Comparison of ENCODE assay signal across 22 mouse cellular contexts in the genomic region with DNA sequence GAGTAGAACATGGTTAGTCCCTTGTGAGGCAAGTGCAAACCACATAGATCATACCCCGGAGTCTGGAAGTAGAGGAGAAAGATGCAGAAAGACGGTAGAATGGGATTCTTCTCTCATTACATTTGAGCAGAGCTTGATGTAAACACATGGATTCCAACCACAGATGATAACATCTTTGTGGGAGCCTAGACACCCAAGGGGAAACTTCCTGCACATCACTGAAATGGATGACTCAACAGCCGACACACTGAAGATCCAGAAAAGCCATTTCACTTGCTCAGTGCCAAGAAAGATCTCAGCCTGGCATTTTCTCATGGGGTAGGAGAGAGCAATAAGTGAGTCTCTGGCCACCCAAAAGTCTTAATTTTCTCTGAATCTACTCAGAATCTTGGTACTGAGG. TPM values are rescaled to one million over a fixed set of nuclear protein-coding genes. Genes with fewer than 3 reads are reported as not detected.
"Had no signal": no experiment of that assay in that cellular context is flagged by ENCODE, and none has a peak within 500 bp of the region (broad histone marks: within the 10 kb centered on the region; RNA-seq: fewer than 3 reads in every experiment).

No protein-coding gene starts in this region.

- H3K27me3 ChIP-seq: liver, embryonic 13.5 days; midbrain, embryonic 12.5 days; midbrain, embryonic 15.5 days; neural tube, embryonic 13.5 days had no signal

- H3K4me3 ChIP-seq: liver, embryonic 13.5 days; midbrain, embryonic 12.5 days; midbrain, embryonic 15.5 days; neural tube, embryonic 13.5 days had no signal

- H3K4me1 ChIP-seq: liver, embryonic 13.5 days; midbrain, embryonic 12.5 days; midbrain, embryonic 15.5 days had no signal

- H3K36me3 ChIP-seq: liver, embryonic 13.5 days; midbrain, embryonic 12.5 days; midbrain, embryonic 15.5 days; neural tube, embryonic 13.5 days had no signal

- H3K9ac ChIP-seq: liver, embryonic 13.5 days; midbrain, embryonic 12.5 days; midbrain, embryonic 15.5 days; neural tube, embryonic 13.5 days had no signal

- H3K9me3 ChIP-seq: liver, embryonic 13.5 days; midbrain, embryonic 15.5 days had no signal

- H3K27ac ChIP-seq: liver, embryonic 13.5 days; macrophage; midbrain, embryonic 12.5 days; midbrain, embryonic 15.5 days; neural tube, embryonic 13.5 days had no signal

- H3K4me2 ChIP-seq: liver, embryonic 13.5 days; midbrain, embryonic 12.5 days; midbrain, embryonic 15.5 days; neural tube, embryonic 13.5 days had no signal

- ATAC-seq: midbrain, embryonic 15.5 days had no signal

- DNase-seq: kidney, adult 9 months; kidney, postnatal 14 days; kidney, postnatal 4 days; left cerebral cortex, postnatal 4 days; liver, embryonic 13.5 days; lung, adult 2 months; retina, postnatal 1 day; right cerebral cortex, postnatal 25 days; thymus, adult 18-20 months; thymus, postnatal 36 days had no signal

RNA-seq across cellular contexts. Expression of a gene that starts 20.5 kb away (rescaled TPM):
- polyA plus RNA-seq: kidney, embryonic 16.5 days; limb, embryonic 14.5 days; liver, adult 2 months; liver, embryonic 13.5 days; liver, embryonic 16.5 days; lung, adult 2 months; lung, embryonic 16.5 days; macrophage; midbrain, embryonic 12.5 days; midbrain, embryonic 15.5 days; neural tube, embryonic 13.5 days; small intestine, adult 2 months; spleen, adult 2 months; stomach, embryonic 16.5 days had no signal
